Mouse (Mus musculus): ENCODE measurements around the gene Cdk6. TPM values are rescaled to one million over a fixed set of nuclear protein-coding genes. Genes with fewer than 3 reads are reported as not detected.
"Not testable (repeated sequence)": the region's sequence is repeated elsewhere in the genome, so short reads cannot be mapped to it uniquely, and the experiment has no call there.

Gene Cdk6
- polyA plus RNA-seq, 1 experiment = 24.1 TPM

GRCm38 (mm10) chr5:3320225-3320624, 21.1 kb upstream of the Cdk6 start:
- Histone ChIP-seq H3K4me1 (ENCODE audit: control insufficient read depth, insufficient read depth, low read length) (no peaks in the 10 kb centered on the region), H3K4me3 (ENCODE audit: insufficient read depth, low read length) (no peak overlapping the region), H3K27ac (ENCODE audit: insufficient read depth, low read depth, low read length) (no peak overlapping the region)
- no peak for TF ChIP-seq CTCF (IDR thresholded peaks at IDR 0.05; ENCODE audit: low read depth, low read length)
- no peak for TF ChIP-seq POLR2A (IDR thresholded peaks at IDR 0.05; ENCODE audit: borderline replicate concordance, low read depth, low read length)

DNA sequence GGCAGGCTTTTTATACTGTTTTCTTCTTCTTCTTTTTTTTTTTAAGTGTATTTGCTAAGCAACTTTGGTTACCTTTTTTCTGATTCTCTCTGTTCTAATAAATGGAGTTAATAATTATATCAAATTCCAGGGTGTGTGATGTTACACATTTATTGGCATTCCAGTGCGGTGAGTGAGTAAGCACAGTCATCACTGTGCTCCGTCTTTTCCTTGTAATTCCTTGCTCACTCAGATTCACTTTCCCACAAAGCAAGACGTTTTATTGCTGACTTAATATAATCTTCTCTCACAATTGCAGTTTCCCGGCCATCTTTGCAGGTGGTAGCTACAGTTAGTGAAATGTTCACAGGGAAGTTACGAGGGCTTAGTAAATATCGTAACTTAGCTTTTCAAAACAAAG, 19.2 kb upstream of the Cdk6 start:
- no peak overlapping the region for H3K4me3 ChIP-seq (ENCODE audit: insufficient read depth, low read length)
- H3K27ac ChIP-seq (ENCODE audit: insufficient read depth, low read depth, low read length) = no peak overlapping the region
- TF ChIP-seq CTCF (IDR thresholded peaks at IDR 0.05; ENCODE audit: low read depth, low read length) (no peak), POLR2A (IDR thresholded peaks at IDR 0.05; ENCODE audit: borderline replicate concordance, low read depth, low read length) (no peak)
- no peaks in the 10 kb centered on the region for H3K4me1 ChIP-seq (ENCODE audit: control insufficient read depth, insufficient read depth, low read length)

GRCm38 (mm10) chr5:3324116-3324515, 17.2 kb upstream of the Cdk6 start:
- H3K27ac ChIP-seq (ENCODE audit: insufficient read depth, low read depth, low read length) = no peak overlapping the region
- H3K4me3 ChIP-seq (ENCODE audit: insufficient read depth, low read length) = no peak overlapping the region
- TF ChIP-seq CTCF (IDR thresholded peaks at IDR 0.05; ENCODE audit: low read depth, low read length) (no peak), POLR2A (IDR thresholded peaks at IDR 0.05; ENCODE audit: borderline replicate concordance, low read depth, low read length) (no peak)

GRCm38 (mm10) chr5:3329361-3329760, 11.9 kb upstream of the Cdk6 start:
- TF ChIP-seq CTCF (IDR thresholded peaks at IDR 0.05; ENCODE audit: low read depth, low read length) = no peak
- TF ChIP-seq POLR2A (IDR thresholded peaks at IDR 0.05; ENCODE audit: borderline replicate concordance, low read depth, low read length) = no peak
- H3K4me1 ChIP-seq (ENCODE audit: control insufficient read depth, insufficient read depth, low read length) = no peaks in the 10 kb centered on the region
- no peak overlapping the region for H3K4me3 ChIP-seq (ENCODE audit: insufficient read depth, low read length)
- H3K27ac ChIP-seq (ENCODE audit: insufficient read depth, low read depth, low read length) = no peak overlapping the region

More at GRCm38 (mm10) chr5:3324116-3324515, 17.2 kb upstream of the Cdk6 start:
- H3K4me1 ChIP-seq (ENCODE audit: control insufficient read depth, insufficient read depth, low read length) = no peaks in the 10 kb centered on the region

DNA sequence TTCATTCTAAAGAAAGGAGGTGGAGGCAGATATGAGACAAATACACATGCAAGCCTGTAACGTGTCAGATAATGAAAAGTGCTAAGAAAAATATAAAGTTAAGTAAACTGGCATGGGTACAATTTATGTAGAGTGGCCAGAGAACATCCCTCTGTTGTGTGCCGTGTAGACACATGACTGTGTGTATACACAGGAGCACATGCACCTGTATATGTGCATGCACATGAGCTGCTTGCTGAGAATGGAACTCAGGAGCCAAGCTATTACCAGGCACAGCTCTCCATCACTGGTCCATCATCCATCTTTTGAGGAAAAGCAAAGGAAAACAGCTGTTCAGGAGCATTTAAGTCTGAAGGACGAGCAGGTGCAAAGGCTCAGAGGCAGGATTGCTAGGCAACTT, 10.4 kb upstream of the Cdk6 start:
- Histone ChIP-seq H3K4me1 (ENCODE audit: control insufficient read depth, insufficient read depth, low read length) (no peaks in the 10 kb centered on the region), H3K27ac (ENCODE audit: insufficient read depth, low read depth, low read length) (no peak overlapping the region), H3K4me3 (ENCODE audit: insufficient read depth, low read length) (no peak overlapping the region)
- TF ChIP-seq POLR2A (IDR thresholded peaks at IDR 0.05; ENCODE audit: borderline replicate concordance, low read depth, low read length) = no peak
- TF ChIP-seq CTCF (IDR thresholded peaks at IDR 0.05; ENCODE audit: low read depth, low read length) = no peak

DNA sequence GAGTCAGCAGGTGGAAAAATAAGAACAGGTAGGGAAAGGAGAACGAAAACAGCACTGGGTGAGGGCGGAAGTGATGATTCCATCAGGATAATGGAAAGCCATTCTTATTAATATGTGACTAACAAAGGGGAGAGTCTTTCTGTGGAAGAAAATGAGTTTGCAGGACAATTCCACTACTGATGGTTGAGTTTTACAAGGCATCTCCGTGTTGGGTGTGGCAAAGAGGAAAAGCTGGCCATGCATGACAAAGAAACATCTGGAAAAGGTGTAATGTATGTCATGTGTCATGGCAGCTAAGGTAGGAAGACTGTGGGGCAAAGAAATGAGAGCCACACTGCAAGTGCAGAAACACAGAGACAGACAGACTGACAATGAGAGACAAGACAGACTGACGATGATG, 8.3 kb upstream of the Cdk6 start:
- not testable (repeated sequence) for H3K4me3 ChIP-seq (ENCODE audit: insufficient read depth, low read length); H3K4me1 ChIP-seq (ENCODE audit: control insufficient read depth, insufficient read depth, low read length)

GRCm38 (mm10) chr5:3340340-3341058, 786 bp upstream of the Cdk6 start:
- peak overlapping the region; percentile 91 for H3K4me3 ChIP-seq (ENCODE audit: insufficient read depth, low read length)
- not testable (repeated sequence) for H3K27ac ChIP-seq (ENCODE audit: insufficient read depth, low read depth, low read length); H3K4me1 ChIP-seq (ENCODE audit: control insufficient read depth, insufficient read depth, low read length)

More for the DNA sequence above, 8.3 kb upstream of the Cdk6 start:
- not testable (repeated sequence) for H3K27ac ChIP-seq (ENCODE audit: insufficient read depth, low read depth, low read length)

DNA sequence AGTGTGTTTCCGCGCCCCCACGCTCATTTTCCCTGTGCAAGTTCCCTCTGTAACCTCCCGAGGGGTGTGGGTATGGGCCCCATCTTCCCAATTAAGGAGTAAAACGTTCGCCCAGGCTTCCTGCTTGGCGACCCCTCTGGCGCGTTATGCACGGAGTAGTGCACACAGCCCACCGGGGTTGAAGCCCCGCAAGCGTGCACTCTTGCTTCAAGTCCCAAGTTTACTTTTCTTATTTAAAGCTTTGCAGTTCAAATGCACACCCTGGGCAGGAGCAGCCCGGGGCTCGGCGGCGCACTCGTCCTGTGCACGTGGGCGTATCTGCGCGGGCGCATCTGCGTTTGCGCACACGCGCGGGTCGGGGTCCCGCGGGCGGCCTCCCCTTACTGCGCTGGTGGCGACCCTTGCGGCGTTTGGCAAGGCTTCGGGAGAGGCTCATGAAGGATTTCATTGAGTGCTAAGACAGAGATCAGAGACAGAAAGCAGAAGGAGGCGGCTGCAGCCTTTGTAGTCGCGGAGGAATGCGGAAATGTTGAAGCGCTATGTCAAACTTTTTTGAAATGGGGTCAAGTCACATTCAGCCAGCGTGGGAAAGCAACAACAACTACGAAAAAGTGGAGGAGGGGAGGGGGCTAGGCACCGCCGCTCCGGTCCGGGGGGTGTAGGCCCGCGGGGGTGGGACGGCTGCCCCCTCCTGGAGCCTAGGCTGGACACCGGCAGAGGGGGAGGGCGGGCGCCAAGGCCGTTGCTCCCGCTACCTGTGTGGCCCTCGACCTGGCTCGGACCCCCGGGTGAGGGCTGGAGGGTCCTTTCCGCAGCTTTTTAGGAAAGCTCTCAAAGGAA, 866 bp downstream of the Cdk6 start:
- Histone ChIP-seq H3K4me3 (ENCODE audit: insufficient read depth, low read length) (peak overlapping the region; percentile 91), H3K4me1 (ENCODE audit: control insufficient read depth, insufficient read depth, low read length) (peaks cover 2% of the 10 kb centered on the region; the same call in 1 of the 2 replicates), H3K27ac (ENCODE audit: insufficient read depth, low read depth, low read length) (peak overlapping the region; percentile 39)
- no peak for TF ChIP-seq CTCF (IDR thresholded peaks at IDR 0.05; ENCODE audit: low read depth, low read length)
- no peak for TF ChIP-seq POLR2A (IDR thresholded peaks at IDR 0.05; ENCODE audit: borderline replicate concordance, low read depth, low read length)

- Histone ChIP-seq H3K4me3 (ENCODE audit: insufficient read depth, low read length) (peak overlapping the region; percentile 91), H3K4me1 (ENCODE audit: control insufficient read depth, insufficient read depth, low read length) (peaks cover 5% of the 10 kb centered on the region), H3K27ac (ENCODE audit: insufficient read depth, low read depth, low read length) (peak overlapping the region; percentile 86)
- TF ChIP-seq CTCF (IDR thresholded peaks at IDR 0.05; ENCODE audit: low read depth, low read length) (no peak), POLR2A (IDR thresholded peaks at IDR 0.05; ENCODE audit: borderline replicate concordance, low read depth, low read length) (no peak)
Observed at GRCm38 (mm10) chr5:3342771-3343565, 1.7 kb downstream of the Cdk6 start.
